Mouse (Mus musculus): ENCODE data around the gene Smgc. TPM values are rescaled to one million over a fixed set of nuclear protein-coding genes. Genes with fewer than 3 reads are reported as not detected.
"Not testable (repeated sequence)": the region's sequence is repeated elsewhere in the genome, so short reads cannot be mapped to it uniquely, and the experiment has no call there.

Smgc gene
- polyA plus RNA-seq (2012; rRNA removed): not detected in 2 replicates

DNA sequence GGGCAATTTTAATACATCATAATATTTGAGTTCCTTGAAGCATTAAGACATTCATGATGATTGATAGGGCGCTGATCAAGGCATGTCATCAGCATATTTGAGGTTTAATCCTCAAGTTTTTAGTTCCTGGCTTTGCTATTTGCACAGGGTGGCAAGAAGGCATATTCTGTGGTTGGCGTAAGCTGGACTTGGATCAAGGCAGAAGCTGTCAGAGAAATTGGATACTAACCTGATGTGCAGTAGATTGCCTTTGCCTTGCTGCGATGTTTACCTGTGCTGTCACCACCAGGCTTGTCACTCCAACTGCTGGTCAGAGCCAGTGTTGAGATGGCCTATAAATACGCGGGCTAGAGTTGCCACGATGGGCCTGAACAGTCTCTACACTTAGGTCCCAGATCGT lies at the start of gene Smgc:
TSS of gene Smgc (plus strand) at position 301 of the 400 bp plus-strand sequence.
- DNase-seq (ENCODE audit: low read depth): no peak
- TF ChIP-seq CTCF (IDR thresholded peaks at IDR 0.05; ENCODE audit: borderline replicate concordance, extremely low read depth, insufficient read depth, insufficient read length) (no peak), POLR2A (IDR thresholded peaks at IDR 0.05; ENCODE audit: borderline replicate concordance, extremely low read depth, insufficient read depth, insufficient read length, poor library complexity, severe bottlenecking) (no peak)

DNA sequence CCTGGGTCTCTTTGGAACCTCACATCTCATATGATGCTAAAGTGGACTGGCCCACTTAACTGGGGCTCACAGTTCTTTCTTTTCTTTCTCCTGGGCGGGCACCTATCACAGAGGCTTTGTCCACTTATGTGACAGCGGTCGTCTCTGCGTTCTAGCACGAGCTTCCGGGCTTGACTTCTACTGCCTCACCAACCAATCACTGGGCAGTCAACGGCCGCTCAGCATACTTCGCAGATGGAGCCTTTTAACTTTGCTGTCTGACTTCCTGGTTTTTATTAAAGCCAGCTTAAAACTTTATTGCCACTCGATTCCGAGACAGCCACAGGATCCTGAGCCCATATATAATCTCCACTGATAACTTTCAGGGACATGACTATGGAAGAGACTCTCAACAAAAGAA lies 49.7 kb upstream of the Smgc start:
- no peak for DNase-seq (ENCODE audit: low read depth)
- no peak for TF ChIP-seq CTCF (IDR thresholded peaks at IDR 0.05; ENCODE audit: borderline replicate concordance, extremely low read depth, insufficient read depth, insufficient read length)
- TF ChIP-seq POLR2A (IDR thresholded peaks at IDR 0.05; ENCODE audit: borderline replicate concordance, extremely low read depth, insufficient read depth, insufficient read length, poor library complexity, severe bottlenecking): no peak

DNA sequence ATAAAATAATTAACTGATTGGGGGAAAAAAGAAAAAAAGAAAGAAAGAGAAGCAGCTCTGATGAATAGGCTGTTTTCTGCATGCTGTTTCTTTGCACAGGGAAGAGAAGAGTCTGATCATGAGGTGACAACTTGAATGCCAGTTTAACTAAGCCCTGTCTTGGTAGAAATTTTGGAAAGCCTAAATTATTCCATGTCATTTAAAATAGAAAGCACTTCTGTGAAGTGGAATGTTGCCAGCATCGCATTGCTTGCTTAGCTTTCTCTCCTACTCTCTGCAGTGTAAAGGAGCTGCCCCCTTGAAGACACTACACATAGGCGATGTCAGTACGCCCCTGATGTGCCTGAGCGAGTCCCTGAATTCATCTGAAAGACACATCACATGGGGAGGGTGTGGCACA lies 31.6 kb upstream of the Smgc start:
- TF ChIP-seq CTCF (IDR thresholded peaks at IDR 0.05; ENCODE audit: borderline replicate concordance, extremely low read depth, insufficient read depth, insufficient read length) (no peak), POLR2A (IDR thresholded peaks at IDR 0.05; ENCODE audit: borderline replicate concordance, extremely low read depth, insufficient read depth, insufficient read length, poor library complexity, severe bottlenecking) (no peak)
- no peak for DNase-seq (ENCODE audit: low read depth)

DNA sequence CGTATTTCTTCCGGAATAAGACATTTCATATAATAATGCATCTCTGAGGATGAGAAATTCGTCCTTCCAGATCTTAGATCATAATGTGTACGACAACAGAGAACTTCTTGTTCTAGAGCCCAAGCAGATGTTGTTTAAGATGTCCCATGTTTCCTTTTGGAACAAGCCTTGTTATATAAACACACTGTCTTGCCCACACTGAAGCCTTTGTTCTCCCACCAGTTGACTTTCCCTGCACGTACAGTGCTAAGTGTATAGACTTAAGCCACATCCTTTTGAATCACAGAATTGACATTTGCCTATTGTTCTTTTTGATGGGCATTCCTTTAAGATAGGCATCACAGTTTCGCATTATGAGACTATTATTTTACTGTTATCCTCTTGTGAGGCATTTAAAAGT lies 2.7 kb upstream of the Smgc start:
- no peak for TF ChIP-seq CTCF (IDR thresholded peaks at IDR 0.05; ENCODE audit: borderline replicate concordance, extremely low read depth, insufficient read depth, insufficient read length)
- no peak for TF ChIP-seq POLR2A (IDR thresholded peaks at IDR 0.05; ENCODE audit: borderline replicate concordance, extremely low read depth, insufficient read depth, insufficient read length, poor library complexity, severe bottlenecking)
- DNase-seq (ENCODE audit: low read depth): no peak

DNA sequence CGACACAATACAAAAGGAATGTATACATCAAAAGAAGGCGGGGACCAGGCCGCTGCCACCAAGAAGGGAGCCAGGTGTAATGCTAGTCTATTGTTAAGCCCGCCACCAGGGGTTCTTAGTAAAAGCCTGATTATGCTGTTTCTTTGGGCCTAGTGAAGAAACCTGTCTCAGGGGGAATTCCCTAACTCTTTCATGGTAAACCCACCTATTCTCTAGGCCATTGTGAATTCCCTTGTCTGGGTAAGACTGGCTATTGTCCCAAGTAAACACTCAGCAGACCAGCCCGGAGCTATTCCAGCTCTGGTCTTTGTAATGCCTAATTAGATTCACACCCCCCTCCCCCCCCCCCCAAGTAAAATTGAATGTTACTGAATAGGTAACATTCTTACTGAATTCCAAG lies 26.1 kb downstream of the Smgc start:
- peak; percentile 17 for DNase-seq (ENCODE audit: low read depth)

DNA sequence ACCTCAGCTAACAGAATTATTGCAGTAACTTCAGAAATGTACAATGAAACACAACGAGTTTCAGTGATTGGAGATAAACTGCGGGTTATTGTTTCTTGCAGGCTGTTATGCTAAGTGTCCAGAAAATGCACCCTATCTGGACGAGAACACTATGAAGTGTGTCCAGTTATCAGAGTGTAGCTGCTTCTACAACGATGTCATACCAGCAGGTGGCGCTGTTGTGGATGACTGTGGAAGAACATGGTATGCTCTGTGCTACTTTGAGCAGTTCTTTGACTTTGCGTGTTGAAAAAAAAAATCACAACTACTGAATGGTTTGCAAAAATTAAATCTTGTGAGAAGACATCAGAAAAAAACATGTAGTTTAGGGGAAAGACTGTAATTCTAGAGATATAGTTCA lies 62.2 kb downstream of the Smgc start:
- DNase-seq (ENCODE audit: low read depth): peak; percentile 21
- TF ChIP-seq CTCF (IDR thresholded peaks at IDR 0.05; ENCODE audit: borderline replicate concordance, extremely low read depth, insufficient read depth, insufficient read length) (peak; percentile 43; the same call in 1 of the 2 replicates), POLR2A (IDR thresholded peaks at IDR 0.05; ENCODE audit: borderline replicate concordance, extremely low read depth, insufficient read depth, insufficient read length, poor library complexity, severe bottlenecking) (no peak)

DNA sequence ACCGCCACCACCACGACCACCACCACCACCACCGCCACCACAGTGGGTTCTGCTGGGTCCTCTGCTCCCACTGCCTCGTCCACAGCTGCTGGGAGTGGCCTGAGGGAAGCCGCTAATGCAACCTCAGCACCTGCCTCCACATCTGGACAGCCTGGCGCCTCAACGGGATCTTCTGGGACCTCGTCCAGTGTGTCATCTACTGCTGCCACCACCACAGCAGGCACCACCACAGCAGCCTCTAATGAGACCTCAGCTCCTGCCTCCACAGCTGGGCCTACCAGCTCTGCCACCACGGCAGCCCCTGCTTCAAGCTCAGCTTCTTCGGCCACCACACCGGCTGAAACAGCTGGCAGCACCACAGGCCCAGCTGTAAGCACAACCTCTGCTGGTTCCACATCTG lies 69.0 kb downstream of the Smgc start:
- not testable (repeated sequence) for DNase-seq (ENCODE audit: low read depth)

Other genes with a start within 250 kb of the Smgc start
- 1.2 and 2.3 TPM in 2 replicates for gene Lrrk2, start 165.1 kb upstream of the Smgc start, polyA plus RNA-seq (2012; rRNA removed)
- 14.4 and 26.3 TPM in 2 replicates for gene Cntn1, start 212.9 kb downstream of the Smgc start, polyA plus RNA-seq (2012; rRNA removed)